Mouse (Mus musculus): Measurements from ENCODE around the gene Fat3. TPM values are rescaled to one million over a fixed set of nuclear protein-coding genes. Genes with fewer than 3 reads are reported as not detected.

The Fat3 gene
- polyA plus RNA-seq, 1 experiment from 2014 or later: 0.20 TPM

- TF ChIP-seq CTCF (IDR thresholded peaks at IDR 0.05; ENCODE audit: low read depth): no peak
- H3K4me1 ChIP-seq (replicated peaks; ENCODE audit: control insufficient read depth, insufficient read depth, low read length): no peaks in the 10 kb centered on the region
- no peak overlapping the region for H3K27ac ChIP-seq (ENCODE audit: low read depth, low read length)
- WGBS: 65% methylated on average over 5 of the region's 5 CpGs
- no peaks in the 10 kb centered on the region for H3K27me3 ChIP-seq (replicated peaks; ENCODE audit: control insufficient read depth, insufficient read depth, low read length)
- no peak overlapping the region for H3K4me3 ChIP-seq (ENCODE audit: low read depth, low read length)
- no peaks in the 10 kb centered on the region for H3K9me3 ChIP-seq (ENCODE audit: control insufficient read depth)
- ATAC-seq: no peak
- H3K4me2 ChIP-seq (replicated peaks; ENCODE audit: low read depth): no peak overlapping the region
- no peak overlapping the region for H3K9ac ChIP-seq (ENCODE audit: low read depth, low read length)
- H3K36me3 ChIP-seq (ENCODE audit: control insufficient read depth, insufficient read depth): no peaks in the 10 kb centered on the region
These were observed 573.6 kb downstream of the Fat3 start for GRCm38 (mm10) chr9:15927378-15928083.

- no peaks in the 10 kb centered on the region for H3K36me3 ChIP-seq (ENCODE audit: control insufficient read depth, insufficient read depth)
- 90% methylated on average over 5 of the region's 5 CpGs for WGBS
- no peak overlapping the region for H3K4me3 ChIP-seq (ENCODE audit: low read depth, low read length)
- H3K9me3 ChIP-seq (ENCODE audit: control insufficient read depth): no peaks in the 10 kb centered on the region
- no peak overlapping the region for H3K4me2 ChIP-seq (replicated peaks; ENCODE audit: low read depth)
- TF ChIP-seq CTCF (IDR thresholded peaks at IDR 0.05; ENCODE audit: low read depth): no peak
- H3K27ac ChIP-seq (ENCODE audit: low read depth, low read length): no peak overlapping the region
- H3K4me1 ChIP-seq (replicated peaks; ENCODE audit: control insufficient read depth, insufficient read depth, low read length): no peaks in the 10 kb centered on the region
- no peak for ATAC-seq
- no peaks in the 10 kb centered on the region for H3K27me3 ChIP-seq (replicated peaks; ENCODE audit: control insufficient read depth, insufficient read depth, low read length)
- H3K9ac ChIP-seq (ENCODE audit: low read depth, low read length): no peak overlapping the region
These were observed 575.8 kb downstream of the Fat3 start for GRCm38 (mm10) chr9:15925237-15925636.

- ATAC-seq: no peak
- Histone ChIP-seq H3K9me3 (ENCODE audit: control insufficient read depth) (no peaks in the 10 kb centered on the region), H3K9ac (ENCODE audit: low read depth, low read length) (no peak overlapping the region), H3K4me2 (replicated peaks; ENCODE audit: low read depth) (no peak overlapping the region), H3K4me3 (ENCODE audit: low read depth, low read length) (no peak overlapping the region), H3K36me3 (ENCODE audit: control insufficient read depth, insufficient read depth) (no peaks in the 10 kb centered on the region), H3K27me3 (replicated peaks; ENCODE audit: control insufficient read depth, insufficient read depth, low read length) (no peaks in the 10 kb centered on the region), H3K27ac (ENCODE audit: low read depth, low read length) (no peak overlapping the region), H3K4me1 (replicated peaks; ENCODE audit: control insufficient read depth, insufficient read depth, low read length) (no peaks in the 10 kb centered on the region)
- 70% methylated on average over 4 of the region's 4 CpGs for WGBS
- TF ChIP-seq CTCF (IDR thresholded peaks at IDR 0.05; ENCODE audit: low read depth): no peak
These were observed 580.8 kb downstream of the Fat3 start for GRCm38 (mm10) chr9:15920271-15920670.

- H3K9ac ChIP-seq (ENCODE audit: low read depth, low read length): no peak overlapping the region
- TF ChIP-seq CTCF (IDR thresholded peaks at IDR 0.05; ENCODE audit: low read depth): peak; percentile 68
- no peak for ATAC-seq
- no peak overlapping the region for H3K4me3 ChIP-seq (ENCODE audit: low read depth, low read length)
- H3K4me1 ChIP-seq (replicated peaks; ENCODE audit: control insufficient read depth, insufficient read depth, low read length): no peaks in the 10 kb centered on the region
- H3K4me2 ChIP-seq (replicated peaks; ENCODE audit: low read depth): no peak overlapping the region
- no peaks in the 10 kb centered on the region for H3K9me3 ChIP-seq (ENCODE audit: control insufficient read depth)
- no peak overlapping the region for H3K27ac ChIP-seq (ENCODE audit: low read depth, low read length)
- no peaks in the 10 kb centered on the region for H3K27me3 ChIP-seq (replicated peaks; ENCODE audit: control insufficient read depth, insufficient read depth, low read length)
- 68% methylated on average over 5 of the region's 5 CpGs for WGBS
- no peaks in the 10 kb centered on the region for H3K36me3 ChIP-seq (ENCODE audit: control insufficient read depth, insufficient read depth)
These were observed 581.6 kb downstream of the Fat3 start for GRCm38 (mm10) chr9:15919373-15920005.

GRCm38 (mm10) chr9:15916600-15916999 is 584.5 kb downstream of the Fat3 start:
- H3K36me3 ChIP-seq (ENCODE audit: control insufficient read depth, insufficient read depth): no peaks in the 10 kb centered on the region
- no peak overlapping the region for H3K9ac ChIP-seq (ENCODE audit: low read depth, low read length)
- no peaks in the 10 kb centered on the region for H3K9me3 ChIP-seq (ENCODE audit: control insufficient read depth)
- no peaks in the 10 kb centered on the region for H3K4me1 ChIP-seq (replicated peaks; ENCODE audit: control insufficient read depth, insufficient read depth, low read length)
- H3K4me3 ChIP-seq (ENCODE audit: low read depth, low read length): no peak overlapping the region
- H3K4me2 ChIP-seq (replicated peaks; ENCODE audit: low read depth): no peak overlapping the region
- H3K27ac ChIP-seq (ENCODE audit: low read depth, low read length): no peak overlapping the region
- no peak for ATAC-seq
- H3K27me3 ChIP-seq (replicated peaks; ENCODE audit: control insufficient read depth, insufficient read depth, low read length): no peaks in the 10 kb centered on the region
- no peak for TF ChIP-seq CTCF (IDR thresholded peaks at IDR 0.05; ENCODE audit: low read depth)

- Histone ChIP-seq H3K4me2 (replicated peaks; ENCODE audit: low read depth) (no peak overlapping the region), H3K4me1 (replicated peaks; ENCODE audit: control insufficient read depth, insufficient read depth, low read length) (no peaks in the 10 kb centered on the region), H3K9ac (ENCODE audit: low read depth, low read length) (no peak overlapping the region), H3K36me3 (ENCODE audit: control insufficient read depth, insufficient read depth) (no peaks in the 10 kb centered on the region), H3K27me3 (replicated peaks; ENCODE audit: control insufficient read depth, insufficient read depth, low read length) (no peaks in the 10 kb centered on the region), H3K4me3 (ENCODE audit: low read depth, low read length) (no peak overlapping the region), H3K27ac (ENCODE audit: low read depth, low read length) (no peak overlapping the region), H3K9me3 (ENCODE audit: control insufficient read depth) (no peaks in the 10 kb centered on the region)
- ATAC-seq: no peak
- no peak for TF ChIP-seq CTCF (IDR thresholded peaks at IDR 0.05; ENCODE audit: low read depth)
- WGBS: 54% methylated on average over 1 of the region's 1 CpGs
These were observed 588.4 kb downstream of the Fat3 start for GRCm38 (mm10) chr9:15912735-15913134.
